Mouse (Mus musculus) WW6 (cell line): Measurements from ENCODE around the gene Fbxw9.
"Not testable (repeated sequence)": the region's sequence is repeated elsewhere in the genome, so short reads cannot be mapped to it uniquely, and the experiment has no call there.

Source experiments
- DNase-seq: peaks from one replicate; pipeline ENCODE4 v3.0.0-alpha.2; 2013; ENCODE audit warnings: low read depth, low spot score

The Fbxw9 gene

GRCm38 (mm10) chr8:85037366-85037680, 22.5 kb upstream of the Fbxw9 start:
- DNase-seq: no peak

DNA sequence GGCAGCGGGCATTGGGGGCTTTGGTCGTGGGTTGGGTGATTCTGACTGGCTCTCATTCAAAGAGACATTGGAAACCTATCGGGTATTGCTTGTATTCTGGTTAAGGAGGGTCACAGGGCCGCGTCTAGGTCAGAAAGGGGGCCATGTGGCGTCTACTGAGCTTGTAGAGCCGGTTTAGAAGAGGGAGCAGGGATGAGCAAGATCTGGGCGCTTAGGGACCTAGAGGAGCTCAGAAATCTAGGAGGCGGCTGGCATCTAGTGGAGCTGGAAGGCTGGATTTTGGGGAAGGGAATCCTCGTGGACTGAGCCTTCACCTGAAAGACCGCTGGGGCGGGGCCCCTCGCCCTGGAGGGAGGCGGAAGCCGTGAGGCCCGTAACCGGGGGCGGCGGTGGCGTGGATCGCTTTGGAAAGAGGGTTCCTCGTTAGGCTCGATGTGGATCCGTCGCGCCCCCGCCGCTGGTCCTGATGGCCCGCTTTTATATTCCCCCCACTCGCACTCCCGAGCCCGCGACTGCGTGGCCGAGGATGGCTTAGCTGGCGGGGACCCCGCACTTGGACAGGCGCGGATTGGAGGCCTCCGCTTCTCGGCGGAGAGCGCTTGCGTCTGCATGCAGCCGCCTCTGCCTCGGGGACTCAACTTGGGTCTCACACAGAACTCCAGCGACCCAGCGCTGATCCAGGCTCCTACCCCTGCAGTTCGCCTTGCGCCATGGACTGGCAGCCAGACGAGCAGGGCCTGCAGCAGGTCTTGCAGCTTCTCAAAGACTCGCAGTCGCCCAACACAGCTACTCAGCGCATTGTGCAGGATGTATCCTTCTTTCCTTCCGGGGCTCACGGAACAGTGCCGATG, 21.9 kb upstream of the Fbxw9 start:
- DNase-seq: no peak

DNA sequence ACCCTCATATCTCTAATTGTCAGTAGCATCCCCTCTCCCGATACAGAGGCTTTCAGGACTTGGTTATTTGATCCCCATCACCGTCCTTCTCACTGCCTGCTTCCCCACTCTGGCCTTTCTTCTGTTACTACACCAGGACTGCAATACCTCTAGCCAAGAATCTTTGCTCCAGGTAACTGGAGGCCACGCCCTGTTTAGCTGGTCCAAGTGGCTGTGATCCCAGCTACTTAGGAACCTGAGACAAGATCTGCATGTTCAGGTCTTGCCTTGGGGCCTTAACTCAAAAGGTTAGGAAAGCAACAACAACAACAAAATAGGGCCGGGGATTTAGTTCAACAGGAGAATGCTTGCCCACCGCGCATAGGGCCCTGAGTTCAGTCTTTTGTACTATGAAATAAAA, 16.2 kb upstream of the Fbxw9 start:
- no peak for DNase-seq

DNA sequence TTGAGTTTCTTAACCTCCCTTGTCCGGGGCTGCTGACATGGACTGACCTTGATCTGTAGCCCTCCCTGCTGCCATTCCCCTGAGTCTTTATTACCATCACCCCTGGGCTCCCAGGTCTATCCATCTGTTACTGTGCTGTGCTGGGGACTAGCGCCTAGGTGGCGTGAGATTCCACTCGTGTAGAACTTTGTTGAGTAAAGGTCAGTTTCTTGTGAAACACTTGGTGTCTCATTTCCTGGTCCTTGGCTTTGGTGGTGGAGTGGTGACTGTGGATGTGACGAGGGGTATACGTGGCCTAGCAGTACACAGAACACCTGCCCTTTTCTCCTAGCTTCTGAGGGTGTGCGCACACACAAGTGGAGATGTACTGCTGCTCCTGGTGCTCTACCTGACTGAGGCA, 2.5 kb upstream of the Fbxw9 start:
- DNase-seq: no peak

GRCm38 (mm10) chr8:85062603-85063002, 2.7 kb downstream of the Fbxw9 start:
- no peak for DNase-seq

GRCm38 (mm10) chr8:85065213-85065612, 5.4 kb downstream of the Fbxw9 start:
- DNase-seq: no peak

DNA sequence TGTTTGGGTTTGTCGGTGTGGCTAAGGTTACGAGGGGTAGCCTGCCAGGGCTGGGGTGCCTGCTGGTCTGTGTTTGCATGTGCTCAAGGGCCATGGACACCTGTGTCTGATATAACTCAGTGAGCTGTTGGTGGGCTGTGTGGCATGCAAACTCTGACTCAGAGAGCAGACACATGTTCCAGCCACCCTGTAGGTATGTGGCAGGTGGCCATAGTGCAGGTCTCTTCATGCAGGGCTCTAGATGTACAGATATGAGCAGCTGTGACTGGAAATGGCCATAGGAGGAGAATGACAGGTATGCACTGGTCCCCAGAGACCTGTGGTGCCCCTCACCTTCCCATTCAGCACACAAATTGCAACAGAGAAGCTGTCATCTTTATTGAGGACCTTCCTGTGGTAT, 7.3 kb downstream of the Fbxw9 start:
- DNase-seq: no peak

GRCm38 (mm10) chr8:85067982-85068381, 8.1 kb downstream of the Fbxw9 start, which contains the start of gene Gm5741:
Gm5741 (minus strand) TSS chr8:85067982.
- DNase-seq: no peak

GRCm38 (mm10) chr8:85071041-85071440, 11.2 kb downstream of the Fbxw9 start:
- no peak for DNase-seq

DNA sequence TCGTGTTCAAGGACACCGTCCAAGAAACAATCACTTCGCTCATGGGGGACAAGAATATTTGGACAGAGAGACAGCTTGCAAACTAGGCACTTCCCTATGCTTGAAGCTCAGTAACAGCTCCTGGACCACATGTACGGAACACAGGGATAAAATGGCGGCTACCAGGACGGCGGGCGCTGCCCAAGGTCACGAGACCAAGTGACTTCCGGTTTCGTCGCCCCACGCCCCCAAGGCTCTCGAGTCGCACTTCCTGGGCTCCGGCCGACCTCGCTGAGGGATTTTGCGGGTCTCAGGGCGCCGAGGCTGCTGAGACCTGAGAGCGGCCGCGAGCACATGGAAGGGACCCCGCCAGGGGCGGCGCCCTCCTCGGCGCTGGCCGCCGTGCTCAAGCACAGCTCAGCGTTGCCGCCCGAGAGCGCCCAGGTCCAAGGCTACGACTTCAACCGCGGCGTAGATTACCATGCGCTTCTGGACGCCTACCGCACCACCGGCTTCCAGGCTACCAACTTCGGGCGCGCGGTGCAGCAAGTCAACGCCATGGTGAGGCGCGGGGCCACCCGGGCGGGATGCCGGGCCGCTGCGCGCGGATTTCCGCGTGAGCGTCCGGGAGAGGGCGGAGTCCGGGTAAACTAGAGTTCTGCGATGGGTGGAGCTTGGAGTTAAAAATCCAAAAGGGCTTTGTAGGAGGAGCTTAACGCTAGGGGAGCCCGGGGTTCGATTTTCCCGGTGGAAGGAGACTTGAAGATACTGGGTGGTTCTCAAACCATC, 11.8 kb downstream of the Fbxw9 start, which contains the start of gene Dhps:
Gene Dhps (plus strand): TSS at position 244 of the 768 bp plus-strand sequence.
- DNase-seq: peak; percentile 85

DNA sequence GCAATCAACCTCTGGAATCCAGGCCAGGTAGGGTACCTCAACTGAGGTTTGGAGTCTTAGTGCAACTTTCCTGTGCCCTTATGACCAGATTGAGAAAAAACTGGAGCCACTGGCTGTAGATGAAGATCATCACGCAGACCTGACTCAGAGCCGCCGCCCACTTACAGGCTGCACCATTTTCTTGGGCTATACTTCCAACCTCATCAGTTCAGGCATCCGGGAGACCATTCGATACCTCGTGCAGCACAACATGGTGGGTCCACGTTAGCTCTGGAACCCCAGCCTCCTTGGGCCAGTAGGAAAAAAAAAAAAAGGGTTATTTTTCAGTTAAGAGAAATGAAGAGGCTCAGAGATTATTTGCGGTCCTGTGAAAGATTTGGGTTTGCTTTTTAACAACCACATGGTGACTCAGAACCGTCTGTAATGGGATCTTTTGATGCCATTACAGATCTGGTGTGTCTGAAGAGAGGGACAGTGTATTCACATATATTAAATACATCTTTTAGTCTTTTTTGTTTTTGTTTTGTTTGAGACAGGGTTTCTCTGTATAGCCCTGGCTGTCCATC, 12.6 kb downstream of the Fbxw9 start:
- DNase-seq: no peak

DNA sequence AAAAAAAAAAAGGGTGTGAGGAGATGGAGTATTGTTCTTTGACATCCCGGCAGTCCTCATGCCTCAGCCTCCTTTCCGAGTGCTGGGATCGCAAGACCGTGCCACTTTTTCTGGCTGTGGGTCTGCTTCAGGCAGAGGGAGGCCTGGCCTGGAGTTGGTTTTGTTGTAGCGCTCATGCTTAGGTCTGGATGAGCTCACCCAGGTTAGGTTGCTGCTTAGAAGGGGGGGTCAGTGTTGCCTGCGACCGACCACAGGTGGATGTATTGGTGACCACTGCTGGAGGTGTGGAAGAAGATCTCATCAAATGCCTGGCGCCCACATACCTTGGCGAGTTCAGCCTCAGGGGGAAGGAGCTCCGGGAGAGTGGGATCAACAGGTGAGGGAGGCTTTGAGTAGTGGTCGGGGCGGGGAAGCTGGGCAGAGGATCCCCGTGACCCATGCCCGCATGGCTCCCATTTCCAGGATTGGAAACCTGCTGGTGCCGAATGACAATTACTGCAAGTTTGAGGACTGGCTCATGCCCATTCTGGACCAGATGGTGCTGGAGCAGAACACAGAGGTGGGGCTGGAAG, 13.3 kb downstream of the Fbxw9 start:
- no peak for DNase-seq

DNA sequence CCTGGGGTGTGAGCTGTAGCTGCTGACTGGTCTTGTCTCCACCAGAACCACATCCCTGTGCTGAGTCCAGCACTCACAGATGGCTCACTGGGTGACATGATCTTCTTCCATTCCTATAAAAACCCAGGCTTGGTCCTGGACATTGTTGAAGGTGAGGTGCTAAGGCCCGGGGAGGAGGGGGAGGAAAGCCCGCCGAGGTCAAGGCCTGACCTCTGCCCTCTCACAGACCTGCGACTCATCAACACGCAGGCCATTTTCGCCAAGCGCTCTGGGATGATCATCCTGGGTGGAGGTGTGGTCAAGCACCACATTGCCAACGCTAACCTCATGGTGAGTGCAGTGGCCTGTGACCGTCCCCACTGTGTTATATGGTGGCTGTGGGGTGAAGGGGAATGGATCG, 14.3 kb downstream of the Fbxw9 start:
- DNase-seq: no peak

- DNase-seq: no peak
Measured at GRCm38 (mm10) chr8:85074617-85075016, 14.8 kb downstream of the Fbxw9 start.

GRCm38 (mm10) chr8:85076001-85076400, 16.1 kb downstream of the Fbxw9 start:
- no peak for DNase-seq

DNA sequence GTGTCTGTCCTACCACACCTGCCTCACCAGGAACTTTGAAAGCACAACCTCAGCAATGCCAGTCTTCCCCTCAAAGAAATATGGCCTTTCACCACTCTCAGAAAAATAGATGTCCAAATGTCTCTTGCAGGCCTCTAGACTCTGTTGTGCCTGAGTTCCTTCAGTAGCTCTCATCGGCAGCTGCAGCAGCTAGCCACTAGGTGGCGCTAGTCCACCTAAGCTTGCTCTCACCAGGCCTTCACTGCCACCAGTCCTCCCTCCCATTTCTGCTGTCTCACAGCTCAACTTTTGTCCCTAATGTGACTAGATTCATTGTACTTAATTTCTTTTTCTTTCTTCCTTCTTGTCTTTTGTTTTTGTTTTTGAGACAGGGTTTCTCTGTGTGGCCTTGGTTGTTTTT, 17.1 kb downstream of the Fbxw9 start:
- no peak for DNase-seq

DNA sequence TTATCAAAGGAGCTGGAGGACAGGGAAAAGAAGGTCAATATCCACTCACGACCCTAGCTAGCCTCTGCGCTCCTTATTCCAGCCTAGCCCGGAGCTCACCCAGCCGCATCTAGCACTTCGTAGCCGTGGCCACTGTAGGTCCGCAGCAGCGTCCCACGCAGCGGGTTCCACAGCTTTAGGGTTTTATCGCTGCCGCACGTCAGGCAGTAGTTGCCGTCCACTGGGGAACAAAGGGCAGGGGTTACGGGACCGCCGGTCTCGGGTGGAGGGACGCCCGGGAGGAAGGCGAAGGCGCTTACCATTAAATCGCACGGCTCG, 20.3 kb downstream of the Fbxw9 start:
- no peak for DNase-seq

DNA sequence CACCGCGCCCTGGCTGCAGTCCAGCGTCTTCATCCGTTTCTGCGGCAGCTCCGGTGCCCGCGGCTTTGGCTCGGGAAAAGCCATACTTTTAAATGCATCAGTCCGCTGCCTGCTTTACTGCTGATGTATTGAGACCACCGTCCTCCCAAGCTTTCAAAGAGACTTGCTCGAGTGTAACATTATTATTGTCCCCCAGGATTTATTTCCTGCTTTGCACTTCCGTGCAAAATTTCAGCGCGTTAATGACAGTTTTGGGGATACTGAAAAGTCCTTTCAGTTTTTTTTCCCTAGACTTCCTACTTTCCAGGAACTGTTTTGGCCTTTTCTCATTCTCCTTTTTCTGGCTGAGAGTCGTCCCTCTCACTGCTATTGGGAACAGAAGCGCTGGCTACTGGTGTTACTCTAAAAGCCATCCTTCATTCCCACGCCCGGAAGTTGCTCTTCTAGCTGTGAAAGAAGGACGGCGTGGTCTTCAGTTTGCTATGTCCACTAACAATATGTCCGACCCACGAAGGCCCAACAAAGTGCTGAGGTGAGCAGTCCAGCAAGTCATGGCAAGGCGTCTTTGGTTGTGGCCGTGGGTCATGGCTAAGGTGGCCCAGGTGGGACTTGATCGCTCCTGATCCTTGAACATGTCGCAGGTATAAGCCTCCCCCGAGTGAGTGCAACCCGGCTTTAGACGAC, 20.8 kb downstream of the Fbxw9 start, which contains the start of gene Wdr83os:
Gene Wdr83os (plus strand): TSS at position 209 of the 684 bp plus-strand sequence.
- no peak for DNase-seq

DNA sequence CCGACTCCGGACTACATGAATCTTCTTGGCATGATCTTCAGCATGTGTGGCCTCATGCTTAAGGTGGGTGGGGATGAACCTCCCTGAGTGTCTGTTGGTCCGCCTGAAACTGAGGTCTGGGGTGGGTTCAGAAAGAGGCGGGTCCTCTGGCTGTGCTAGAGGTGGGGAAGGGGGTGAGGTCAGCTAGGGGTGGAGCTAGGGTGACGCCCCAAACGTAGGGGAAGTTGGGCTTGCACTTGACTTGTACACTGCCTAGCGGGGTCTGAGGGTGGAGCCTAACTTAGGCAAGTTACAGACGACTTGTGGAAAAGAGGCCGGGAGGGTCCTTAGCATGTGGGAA, 21.3 kb downstream of the Fbxw9 start, which contains the start of gene Wdr83:
Gene Wdr83 (minus strand): TSS at position 91 of the 340 bp plus-strand sequence.
- no peak for DNase-seq

DNA sequence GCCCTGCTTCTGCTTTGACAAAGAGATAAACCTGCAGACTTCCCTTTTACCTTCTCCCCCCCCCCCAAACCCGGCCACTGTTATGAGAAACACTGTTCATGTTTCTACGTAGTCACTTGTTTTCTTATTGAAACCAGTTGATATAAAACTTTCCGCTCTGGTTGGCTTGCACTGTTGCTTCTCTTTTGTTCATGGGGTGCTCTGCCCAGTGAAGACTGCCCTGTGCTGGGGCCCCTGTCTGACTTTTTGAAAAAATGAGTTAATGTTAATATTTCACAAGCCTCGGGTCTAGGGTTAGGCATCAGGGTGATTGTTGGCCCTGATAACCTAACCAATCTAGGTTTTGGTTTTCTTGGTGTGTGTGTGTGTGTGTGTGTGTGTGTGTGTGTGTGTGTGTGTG, 22.3 kb downstream of the Fbxw9 start:
- DNase-seq: not testable (repeated sequence)

GRCm38 (mm10) chr8:85083108-85083813, 23.4 kb downstream of the Fbxw9 start, which contains the start of gene Man2b1:
Man2b1 (plus strand) TSS chr8:85083270.
- peak; percentile 82 for DNase-seq
